Mouse (Mus musculus): ENCODE measurements around the gene Sobp. TPM values are rescaled to one million over a fixed set of nuclear protein-coding genes. Genes with fewer than 3 reads are reported as not detected.

The Sobp gene
- polyA plus RNA-seq, 1 experiment from 2014 or later, result 1.3 TPM

DNA sequence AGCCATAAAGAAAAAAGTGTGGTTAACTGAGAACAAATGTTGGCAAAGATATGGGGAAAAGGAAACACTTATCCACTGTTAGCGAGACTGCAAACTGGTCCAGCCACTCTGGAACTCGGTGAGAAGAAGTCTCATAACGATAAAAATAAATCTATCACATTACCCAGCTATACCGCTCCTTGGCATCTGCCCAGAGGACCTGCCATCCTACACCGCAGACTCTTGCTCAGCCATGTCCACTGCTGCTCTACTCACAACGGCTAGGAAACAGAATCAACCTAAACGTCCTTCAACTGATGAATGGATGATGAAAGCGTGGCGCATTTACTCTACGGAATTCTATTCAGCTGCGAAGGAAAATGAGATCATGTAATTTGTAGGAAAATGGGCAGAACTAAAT lies 25.9 kb downstream of the Sobp start:
- Histone ChIP-seq H3K9me3 (no peaks in the 10 kb centered on the region), H3K4me3 (no peak overlapping the region), H3K27ac (no peak overlapping the region), H3K4me1 (no peaks in the 10 kb centered on the region), H3K36me3 (peaks cover 4% of the 10 kb centered on the region; the same call in 1 of the 2 replicates), H3K27me3 (ENCODE audit: insufficient read depth, poor library complexity, severe bottlenecking) (no peaks in the 10 kb centered on the region)
- no peak for DNase-seq (ENCODE audit: low spot score)
- 88% methylated on average over 11 of the region's 11 CpGs for WGBS

DNA sequence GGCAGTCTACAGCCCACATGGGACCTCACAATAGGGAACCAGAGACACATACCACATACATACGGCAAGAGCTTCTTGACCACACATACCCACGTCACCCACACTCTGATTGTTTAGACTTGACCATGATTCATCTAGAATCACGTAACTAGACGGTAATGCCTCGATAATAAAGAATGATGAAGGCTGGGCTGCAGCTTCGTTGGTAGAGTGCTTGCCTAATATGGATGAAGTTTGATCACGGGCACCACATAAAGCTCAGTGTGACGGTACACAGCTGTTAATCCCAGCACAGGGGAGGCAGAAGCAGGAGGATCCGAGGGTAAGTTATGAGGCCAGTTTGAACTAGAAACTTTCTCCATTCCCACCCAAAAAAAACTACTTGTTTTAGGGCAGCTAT lies 31.2 kb downstream of the Sobp start:
- 86% methylated on average over 9 of the region's 9 CpGs for WGBS
- H3K36me3 ChIP-seq, result peaks cover 4% of the 10 kb centered on the region; the same call in 1 of the 2 replicates

DNA sequence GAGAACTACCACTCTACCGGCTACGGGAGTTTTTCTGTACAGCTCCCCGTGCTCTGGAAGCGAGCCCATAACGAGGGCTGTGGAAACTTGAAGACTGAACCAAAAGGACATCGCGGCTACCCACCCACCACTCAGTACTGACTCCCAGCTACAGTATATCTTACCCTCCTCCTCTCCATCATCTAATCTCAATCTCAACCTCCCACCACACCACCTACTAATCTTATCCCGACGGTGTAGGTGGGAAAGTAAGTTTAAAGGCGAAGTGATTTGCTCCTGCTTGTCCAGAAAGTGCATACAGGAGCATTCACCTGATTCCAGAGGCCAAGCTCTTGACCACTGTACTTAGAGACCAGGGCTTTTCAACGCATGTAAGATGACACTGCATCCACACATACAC lies 40.3 kb downstream of the Sobp start:
- no peaks in the 10 kb centered on the region for H3K9me3 ChIP-seq
- WGBS, result 82% methylated on average over 11 of the region's 11 CpGs
- no peaks in the 10 kb centered on the region for H3K4me1 ChIP-seq
- no peak overlapping the region for H3K4me3 ChIP-seq
- H3K36me3 ChIP-seq, result no peaks in the 10 kb centered on the region
- H3K27me3 ChIP-seq (ENCODE audit: insufficient read depth, poor library complexity, severe bottlenecking), result no peaks in the 10 kb centered on the region
- H3K27ac ChIP-seq, result no peak overlapping the region
- no peak for DNase-seq (ENCODE audit: low spot score)

More for the DNA sequence above, 31.2 kb downstream of the Sobp start:
- Histone ChIP-seq H3K9me3 (no peaks in the 10 kb centered on the region), H3K4me3 (no peak overlapping the region), H3K4me1 (no peaks in the 10 kb centered on the region), H3K27me3 (ENCODE audit: insufficient read depth, poor library complexity, severe bottlenecking) (no peaks in the 10 kb centered on the region), H3K27ac (no peak overlapping the region)
- no peak for DNase-seq (ENCODE audit: low spot score)

DNA sequence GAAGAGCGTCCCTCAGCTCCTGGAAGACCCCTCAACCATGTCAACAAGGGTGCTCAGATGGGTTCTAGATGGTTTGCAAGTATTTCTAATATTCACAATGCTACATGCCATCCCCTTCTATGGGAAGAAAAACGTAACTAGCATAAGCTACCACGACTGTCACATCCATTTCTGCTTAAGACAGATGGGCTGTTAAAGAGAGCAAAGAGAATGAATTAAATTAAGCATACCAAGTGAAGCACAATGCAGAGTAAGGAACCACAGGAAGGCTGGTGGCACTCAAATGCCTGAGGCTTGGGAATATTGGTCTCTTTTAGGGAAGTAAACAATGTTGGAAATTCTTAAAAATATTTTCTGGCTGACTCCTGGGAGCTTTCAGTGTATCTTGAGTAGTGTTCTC lies 45.6 kb downstream of the Sobp start:
- H3K27me3 ChIP-seq (ENCODE audit: insufficient read depth, poor library complexity, severe bottlenecking), result no peaks in the 10 kb centered on the region
- no peak overlapping the region for H3K27ac ChIP-seq
- H3K4me3 ChIP-seq, result no peak overlapping the region
- no peak for DNase-seq (ENCODE audit: low spot score)
- 67% methylated on average over 3 of the region's 3 CpGs for WGBS
- peaks cover 24% of the 10 kb centered on the region; the same call in 1 of the 2 replicates for H3K4me1 ChIP-seq
- H3K9me3 ChIP-seq, result no peaks in the 10 kb centered on the region
- H3K36me3 ChIP-seq, result no peaks in the 10 kb centered on the region

DNA sequence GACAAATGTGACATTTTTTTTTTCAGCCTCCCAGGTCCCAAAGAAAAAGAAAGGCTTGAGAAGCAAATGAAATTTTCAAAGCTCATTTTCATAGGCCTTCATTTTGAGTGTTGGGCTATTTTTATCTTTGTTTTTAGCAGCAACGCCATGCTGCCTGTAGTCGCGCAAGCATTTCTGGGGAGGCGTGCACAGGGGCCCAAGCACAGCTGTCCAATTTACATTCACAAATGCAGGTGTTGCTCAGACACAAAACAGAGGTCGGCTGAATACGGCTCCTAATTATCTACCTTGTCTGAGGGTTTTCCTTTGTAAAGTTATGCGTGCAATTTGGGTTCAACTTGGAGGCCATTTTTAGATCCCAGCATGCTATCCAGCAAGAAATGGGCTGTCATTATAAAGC lies 49.8 kb downstream of the Sobp start:
- H3K27ac ChIP-seq, result no peak overlapping the region
- H3K27me3 ChIP-seq (ENCODE audit: insufficient read depth, poor library complexity, severe bottlenecking), result no peaks in the 10 kb centered on the region
- no peaks in the 10 kb centered on the region for H3K36me3 ChIP-seq
- no peak overlapping the region for H3K4me3 ChIP-seq
- DNase-seq (ENCODE audit: low spot score), result no peak
- H3K9me3 ChIP-seq, result no peaks in the 10 kb centered on the region
- WGBS, result 55% methylated on average over 7 of the region's 7 CpGs
- H3K4me1 ChIP-seq, result peaks cover 39% of the 10 kb centered on the region

DNA sequence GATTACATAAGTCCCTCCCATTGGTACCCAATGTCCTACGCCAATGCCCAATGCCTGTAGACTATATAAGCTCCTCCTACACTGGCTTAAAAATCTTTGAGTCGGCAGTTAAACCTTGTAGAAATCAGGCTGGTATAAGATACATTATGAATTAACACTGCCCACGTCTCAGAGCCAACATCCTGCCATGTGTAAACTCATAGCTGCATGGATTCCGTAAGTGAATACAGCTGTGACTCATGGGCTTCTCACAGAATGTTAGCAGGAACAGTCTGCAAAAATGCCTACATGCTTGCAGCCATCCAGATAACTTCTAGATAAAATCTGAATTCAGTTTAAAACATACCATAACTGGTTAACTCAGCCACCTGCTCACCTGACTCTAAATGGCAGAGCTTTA lies 50.2 kb downstream of the Sobp start:
- Histone ChIP-seq H3K27me3 (ENCODE audit: insufficient read depth, poor library complexity, severe bottlenecking) (no peaks in the 10 kb centered on the region), H3K9me3 (no peaks in the 10 kb centered on the region), H3K36me3 (no peaks in the 10 kb centered on the region), H3K27ac (no peak overlapping the region), H3K4me3 (no peak overlapping the region), H3K4me1 (peaks cover 39% of the 10 kb centered on the region)
- 79% methylated on average over 4 of the region's 4 CpGs for WGBS
- no peak for DNase-seq (ENCODE audit: low spot score)

DNA sequence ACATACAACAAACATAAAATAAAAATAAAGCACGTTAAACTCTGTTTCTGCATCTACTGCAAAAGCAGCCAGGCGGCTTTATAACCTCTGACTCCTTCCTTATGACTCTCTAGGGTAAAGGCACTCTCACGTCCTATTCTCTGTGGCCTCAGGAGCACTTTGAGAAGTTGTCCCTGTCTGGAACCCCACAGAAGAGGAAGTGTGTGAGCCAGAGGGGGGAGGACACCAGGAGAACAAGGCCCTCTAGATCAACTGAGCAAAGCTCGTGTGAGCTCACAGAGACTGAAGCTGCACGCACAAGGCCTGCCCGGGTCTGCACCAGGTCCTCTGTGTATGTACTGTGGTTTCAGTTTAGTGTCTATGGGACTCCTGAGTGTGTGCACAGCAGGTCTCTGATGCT lies 50.9 kb downstream of the Sobp start:
- WGBS, result 77% methylated on average over 6 of the region's 6 CpGs
- H3K9me3 ChIP-seq, result no peaks in the 10 kb centered on the region

DNA sequence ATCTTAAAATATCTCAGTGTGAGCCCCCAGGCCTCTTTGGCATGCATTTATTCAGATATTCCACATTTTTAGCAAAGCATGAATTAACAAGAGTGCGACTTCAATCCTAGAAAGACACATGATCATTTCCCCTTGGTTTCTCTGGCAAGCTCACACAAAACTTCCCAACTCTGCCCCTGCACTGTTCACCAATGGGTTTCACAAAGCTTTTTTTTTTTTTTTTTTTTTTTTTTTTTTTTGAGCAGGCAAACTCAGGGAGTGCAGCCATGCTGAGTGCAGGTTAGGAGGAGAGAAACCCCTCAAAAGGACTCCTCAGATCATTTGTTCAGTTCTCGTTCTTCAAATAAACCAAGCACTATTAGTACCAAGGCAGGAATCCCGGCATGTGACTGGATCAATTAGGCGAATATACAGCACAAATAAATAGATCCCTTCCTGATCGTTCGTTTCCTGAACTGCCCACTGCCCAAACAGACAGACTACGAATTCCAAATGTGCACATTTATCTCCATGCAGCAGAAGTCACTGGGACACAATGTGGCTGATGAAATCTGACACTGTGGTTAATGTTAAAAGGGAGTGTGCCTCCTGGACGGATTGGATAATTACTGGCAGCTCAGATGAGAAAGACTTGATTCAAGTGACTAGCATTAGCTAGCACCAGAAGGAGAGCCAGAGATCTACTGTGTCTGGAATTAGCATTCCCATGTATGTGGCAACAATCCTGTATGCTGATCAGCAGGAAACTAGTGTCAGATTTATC lies 53.5 kb downstream of the Sobp start:
- Histone ChIP-seq H3K4me3 (no peak overlapping the region), H3K9me3 (no peaks in the 10 kb centered on the region), H3K27ac (no peak overlapping the region), H3K36me3 (no peaks in the 10 kb centered on the region), H3K4me1 (peaks cover 28% of the 10 kb centered on the region), H3K27me3 (ENCODE audit: insufficient read depth, poor library complexity, severe bottlenecking) (no peaks in the 10 kb centered on the region)
- DNase-seq (ENCODE audit: low spot score), result no peak
- 47% methylated on average over 8 of the region's 8 CpGs for WGBS

More for the DNA sequence above, 50.9 kb downstream of the Sobp start:
- Histone ChIP-seq H3K27me3 (ENCODE audit: insufficient read depth, poor library complexity, severe bottlenecking) (no peaks in the 10 kb centered on the region), H3K36me3 (no peaks in the 10 kb centered on the region), H3K27ac (no peak overlapping the region), H3K4me1 (peaks cover 36% of the 10 kb centered on the region), H3K4me3 (no peak overlapping the region)
- DNase-seq (ENCODE audit: low spot score), result no peak

DNA sequence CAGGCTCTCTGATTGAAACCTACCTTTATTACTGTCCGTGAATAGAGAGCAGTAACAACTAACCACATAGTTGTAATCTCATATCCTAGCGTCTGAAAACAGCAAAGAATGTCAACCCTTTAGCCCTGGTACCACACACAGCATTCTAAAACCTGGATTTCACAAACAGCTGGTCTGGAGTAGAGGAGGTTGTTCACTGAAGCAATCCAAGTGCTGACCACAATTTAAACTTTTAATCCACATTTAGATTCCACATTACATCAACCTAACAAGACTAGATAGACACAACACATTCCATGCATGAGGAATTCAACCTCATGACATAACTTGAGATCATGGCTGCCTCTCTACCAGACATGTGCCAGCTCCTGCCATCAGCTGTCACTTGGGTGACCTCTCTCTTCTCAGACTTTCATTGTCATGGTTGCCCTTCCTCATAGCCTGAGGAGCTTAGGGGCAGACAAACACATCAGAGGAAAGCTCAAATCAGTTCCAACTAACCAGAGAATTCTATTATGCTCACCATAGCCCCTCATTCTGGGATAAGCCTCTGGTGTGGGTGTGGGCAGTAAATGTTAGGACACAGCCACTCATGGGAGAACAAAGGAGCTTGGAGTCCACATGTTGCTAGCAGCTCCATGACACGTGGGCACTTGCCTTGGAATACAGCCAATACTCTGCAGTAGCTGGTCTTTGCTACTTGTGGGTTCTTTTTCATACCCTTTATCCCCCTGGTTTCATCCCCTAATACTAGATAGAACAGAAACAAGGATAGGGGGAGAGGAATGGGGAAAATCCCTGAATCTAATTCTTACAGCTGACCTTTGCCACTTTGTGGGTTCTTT lies 58.0 kb downstream of the Sobp start:
- peaks cover 21% of the 10 kb centered on the region for H3K4me1 ChIP-seq
- H3K27me3 ChIP-seq (ENCODE audit: insufficient read depth, poor library complexity, severe bottlenecking), result no peaks in the 10 kb centered on the region
- no peak overlapping the region for H3K4me3 ChIP-seq
- H3K9me3 ChIP-seq, result no peaks in the 10 kb centered on the region
- H3K36me3 ChIP-seq, result no peaks in the 10 kb centered on the region
- 70% methylated on average over 3 of the region's 3 CpGs for WGBS
- no peak for DNase-seq (ENCODE audit: low spot score)
- H3K27ac ChIP-seq, result no peak overlapping the region

DNA sequence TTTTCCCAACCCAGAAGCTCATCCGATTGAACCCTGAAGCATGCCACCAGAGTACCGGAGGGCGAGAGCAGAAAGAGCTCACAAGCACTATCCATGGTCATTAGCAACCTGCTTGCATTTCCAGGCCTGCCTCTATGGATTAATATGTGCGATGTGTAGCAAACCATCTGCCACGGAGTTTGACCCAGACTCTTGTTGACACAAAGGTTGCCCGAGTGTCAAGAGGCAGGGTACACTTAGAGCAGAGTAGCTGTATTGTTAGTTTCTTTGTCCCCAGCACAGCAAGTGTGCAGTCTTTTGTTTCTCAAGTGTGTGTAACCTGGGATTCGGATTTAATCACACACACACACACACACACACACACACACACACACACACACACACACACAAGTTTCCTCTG lies 62.0 kb downstream of the Sobp start:
- DNase-seq (ENCODE audit: low spot score), result no peak
- H3K9me3 ChIP-seq, result no peaks in the 10 kb centered on the region
- WGBS, result 80% methylated on average over 7 of the region's 7 CpGs
- peaks cover 16% of the 10 kb centered on the region for H3K4me1 ChIP-seq
- no peak overlapping the region for H3K4me3 ChIP-seq
- no peaks in the 10 kb centered on the region for H3K36me3 ChIP-seq
- H3K27ac ChIP-seq, result no peak overlapping the region
- H3K27me3 ChIP-seq (ENCODE audit: insufficient read depth, poor library complexity, severe bottlenecking), result no peaks in the 10 kb centered on the region

DNA sequence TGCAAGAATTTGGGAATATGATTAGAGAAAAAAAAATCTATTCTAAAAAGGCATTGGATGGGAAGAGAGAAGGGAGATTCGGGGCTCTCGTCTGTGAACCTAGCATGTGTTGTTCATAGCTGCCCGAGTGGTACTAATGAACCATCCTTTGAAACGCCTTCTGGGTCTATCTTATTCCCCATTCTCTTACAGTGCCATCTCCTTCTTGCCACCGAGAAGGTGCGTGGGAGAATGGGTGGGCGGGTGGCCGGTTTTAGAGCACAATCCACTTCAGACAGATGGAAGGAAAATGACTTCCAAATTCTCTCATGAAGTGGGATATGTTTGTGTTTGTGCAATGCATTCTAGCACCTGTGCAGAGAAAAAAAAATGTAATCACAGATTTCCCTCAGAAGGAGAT lies 67.7 kb downstream of the Sobp start:
- Histone ChIP-seq H3K27me3 (ENCODE audit: insufficient read depth, poor library complexity, severe bottlenecking) (no peaks in the 10 kb centered on the region), H3K9me3 (no peaks in the 10 kb centered on the region), H3K4me3 (no peak overlapping the region), H3K4me1 (peaks cover 4% of the 10 kb centered on the region; the same call in 1 of the 2 replicates), H3K27ac (no peak overlapping the region), H3K36me3 (no peaks in the 10 kb centered on the region)
- 86% methylated on average over 8 of the region's 8 CpGs for WGBS
- no peak for DNase-seq (ENCODE audit: low spot score)

DNA sequence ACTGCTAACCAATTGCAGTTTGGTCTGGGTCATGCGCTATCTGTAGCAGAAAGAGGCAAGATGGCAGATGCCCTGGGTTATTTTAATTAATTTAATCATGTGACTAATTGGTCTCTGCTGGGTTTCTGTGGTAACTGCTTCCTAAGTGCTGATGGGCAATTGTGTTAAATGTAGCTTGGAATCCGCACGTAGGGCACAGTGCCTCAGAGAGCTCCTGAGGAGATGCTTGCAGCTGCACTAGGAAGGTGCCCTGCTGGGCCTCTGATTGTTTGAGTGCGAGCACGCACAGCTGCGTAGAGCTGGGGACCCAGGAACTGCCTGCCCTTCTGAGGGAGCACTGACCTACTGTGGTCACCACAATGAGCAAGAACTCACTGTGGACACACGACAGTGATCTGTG lies 68.1 kb downstream of the Sobp start:
- H3K36me3 ChIP-seq, result no peaks in the 10 kb centered on the region
- H3K27ac ChIP-seq, result no peak overlapping the region
- peaks cover 8% of the 10 kb centered on the region; the same call in 1 of the 2 replicates for H3K4me1 ChIP-seq
- no peaks in the 10 kb centered on the region for H3K27me3 ChIP-seq (ENCODE audit: insufficient read depth, poor library complexity, severe bottlenecking)
- no peaks in the 10 kb centered on the region for H3K9me3 ChIP-seq
- DNase-seq (ENCODE audit: low spot score), result no peak
- WGBS, result 52% methylated on average over 7 of the region's 7 CpGs
- H3K4me3 ChIP-seq, result no peak overlapping the region

DNA sequence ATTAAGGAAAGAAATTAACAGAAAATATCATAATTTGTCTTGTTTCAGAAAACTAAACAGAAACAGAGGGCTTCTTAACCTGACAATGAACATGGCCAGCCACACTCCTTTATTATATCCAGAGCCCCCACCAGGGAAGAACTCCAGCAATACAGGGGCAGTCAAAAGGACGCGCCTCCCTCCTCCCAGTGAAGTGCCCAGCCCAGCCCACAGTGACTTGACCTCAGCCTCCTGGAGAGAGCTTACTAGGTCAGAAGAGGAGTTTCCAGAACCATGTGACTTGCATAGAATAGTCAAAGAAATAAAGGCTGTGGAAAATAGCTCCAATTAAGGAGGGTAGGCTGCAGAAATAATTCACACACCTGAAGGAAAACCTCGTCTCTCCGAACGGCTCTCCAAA lies 73.8 kb downstream of the Sobp start:
- DNase-seq (ENCODE audit: low spot score), result no peak
- Histone ChIP-seq H3K27ac (no peak overlapping the region), H3K4me1 (peaks cover 18% of the 10 kb centered on the region), H3K4me3 (no peak overlapping the region), H3K36me3 (no peaks in the 10 kb centered on the region), H3K27me3 (ENCODE audit: insufficient read depth, poor library complexity, severe bottlenecking) (no peaks in the 10 kb centered on the region), H3K9me3 (no peaks in the 10 kb centered on the region)
- 72% methylated on average over 5 of the region's 5 CpGs for WGBS

Measured in heart, embryonic 10.5 days (tissue).